Mouse (Mus musculus): ENCODE data around the gene Pidd1. TPM values are rescaled to one million over a fixed set of nuclear protein-coding genes. Genes with fewer than 3 reads are reported as not detected.
"Not testable (repeated sequence)": the region's sequence is repeated elsewhere in the genome, so short reads cannot be mapped to it uniquely, and the experiment has no call there.

Pidd1 gene
- polyA plus RNA-seq, 1 experiment from 2014 or later, result 3.9 TPM

DNA sequence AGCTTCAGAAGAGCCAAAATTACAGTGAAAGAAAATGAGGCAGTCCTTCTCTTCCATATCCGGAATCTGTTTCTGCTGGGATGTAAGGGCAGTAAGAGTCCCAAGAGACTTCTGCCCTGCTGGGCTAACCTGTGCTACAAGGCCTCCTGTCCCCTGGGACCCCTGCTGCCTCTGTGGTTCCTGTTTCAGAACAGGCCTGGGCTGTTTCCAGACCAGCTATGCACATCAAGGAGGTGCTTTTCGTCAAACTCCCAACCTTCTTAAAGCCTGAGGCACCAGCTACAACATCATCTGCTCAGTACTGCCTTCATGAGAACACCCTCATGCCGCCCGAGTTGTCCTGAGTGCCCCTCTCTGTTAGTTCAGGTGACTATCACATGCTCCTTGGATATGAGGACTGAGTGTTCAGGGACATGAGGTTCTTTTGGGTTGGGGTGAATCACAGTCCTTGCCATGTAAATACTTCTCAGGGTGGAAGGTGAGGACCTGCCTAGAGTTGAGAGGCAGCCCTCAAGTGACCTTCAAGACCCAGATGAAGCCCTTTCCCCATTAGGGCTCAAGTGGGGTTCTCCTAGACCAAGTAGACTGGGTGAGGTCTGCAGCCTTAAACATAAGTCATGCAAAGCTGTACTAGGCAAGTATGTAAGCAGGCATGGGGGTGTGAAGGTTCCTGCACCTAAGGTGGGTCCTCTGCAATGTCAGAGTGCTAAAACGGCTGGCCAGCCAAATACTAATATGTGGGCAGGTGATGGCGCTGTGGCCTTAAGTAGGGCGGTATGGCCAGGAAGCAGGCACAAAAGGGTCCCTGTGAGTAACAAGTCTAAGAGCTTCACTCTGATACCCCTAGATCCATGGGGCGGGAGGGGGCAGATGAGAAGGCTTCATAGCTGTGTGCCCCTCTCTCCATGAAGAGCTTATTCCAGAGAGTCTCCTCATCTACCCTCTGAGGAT lies 25.8 kb downstream of the Pidd1 start:
- no peak for ATAC-seq (ENCODE audit: low FRiP score, low read depth)
- H3K9ac ChIP-seq, result no peak overlapping the region
- WGBS, result 73% methylated on average over 8 of the region's 8 CpGs
- no peaks in the 10 kb centered on the region for H3K27me3 ChIP-seq
- H3K4me2 ChIP-seq, result no peak overlapping the region
- H3K36me3 ChIP-seq, result no peaks in the 10 kb centered on the region
- no peak overlapping the region for H3K27ac ChIP-seq (replicated peaks)
- H3K9me3 ChIP-seq, result no peaks in the 10 kb centered on the region
- peaks cover 8% of the 10 kb centered on the region for H3K4me1 ChIP-seq (replicated peaks)
- H3K4me3 ChIP-seq, result no peak overlapping the region

DNA sequence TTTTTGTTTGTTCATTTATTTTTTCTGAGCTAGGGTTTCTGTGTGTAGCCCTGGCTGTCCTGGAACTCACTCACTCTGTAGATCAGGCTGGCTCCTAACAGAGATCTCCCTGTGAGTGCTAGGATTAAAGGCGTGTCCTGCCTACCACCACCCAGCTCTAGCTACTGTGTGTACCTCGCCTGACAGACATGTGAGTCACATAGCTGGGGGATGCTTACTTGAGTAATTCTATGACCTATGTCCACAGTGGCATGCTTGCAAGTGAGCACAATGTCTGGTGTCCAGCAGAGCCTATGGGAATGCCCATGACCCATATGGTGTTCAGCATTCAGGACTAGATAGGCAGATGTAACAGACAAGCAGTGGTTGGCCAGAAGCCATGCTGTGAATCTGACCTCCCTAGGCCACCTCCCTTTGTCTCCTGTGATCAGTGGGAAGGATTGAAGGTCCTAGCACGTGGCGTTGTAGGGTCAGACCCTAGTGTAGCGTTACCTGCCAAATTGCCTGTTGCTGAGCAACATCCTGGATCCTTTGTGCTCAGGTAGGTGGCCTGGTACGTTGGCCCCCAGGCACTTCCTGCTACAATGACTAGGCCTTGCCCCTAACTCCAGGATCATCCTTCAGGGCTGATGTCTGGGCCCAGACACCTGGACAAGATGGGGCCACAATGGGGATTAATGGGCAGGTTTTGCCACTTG lies 27.5 kb downstream of the Pidd1 start:
- 77% methylated on average over 6 of the region's 6 CpGs for WGBS
- no peaks in the 10 kb centered on the region for H3K9me3 ChIP-seq
- no peak overlapping the region for H3K4me3 ChIP-seq
- no peak overlapping the region for H3K27ac ChIP-seq (replicated peaks)
- H3K4me1 ChIP-seq (replicated peaks), result peaks cover 20% of the 10 kb centered on the region
- ATAC-seq (ENCODE audit: low FRiP score, low read depth), result no peak
- H3K9ac ChIP-seq, result no peak overlapping the region
- H3K4me2 ChIP-seq, result no peak overlapping the region
- no peaks in the 10 kb centered on the region for H3K36me3 ChIP-seq
- H3K27me3 ChIP-seq, result no peaks in the 10 kb centered on the region

DNA sequence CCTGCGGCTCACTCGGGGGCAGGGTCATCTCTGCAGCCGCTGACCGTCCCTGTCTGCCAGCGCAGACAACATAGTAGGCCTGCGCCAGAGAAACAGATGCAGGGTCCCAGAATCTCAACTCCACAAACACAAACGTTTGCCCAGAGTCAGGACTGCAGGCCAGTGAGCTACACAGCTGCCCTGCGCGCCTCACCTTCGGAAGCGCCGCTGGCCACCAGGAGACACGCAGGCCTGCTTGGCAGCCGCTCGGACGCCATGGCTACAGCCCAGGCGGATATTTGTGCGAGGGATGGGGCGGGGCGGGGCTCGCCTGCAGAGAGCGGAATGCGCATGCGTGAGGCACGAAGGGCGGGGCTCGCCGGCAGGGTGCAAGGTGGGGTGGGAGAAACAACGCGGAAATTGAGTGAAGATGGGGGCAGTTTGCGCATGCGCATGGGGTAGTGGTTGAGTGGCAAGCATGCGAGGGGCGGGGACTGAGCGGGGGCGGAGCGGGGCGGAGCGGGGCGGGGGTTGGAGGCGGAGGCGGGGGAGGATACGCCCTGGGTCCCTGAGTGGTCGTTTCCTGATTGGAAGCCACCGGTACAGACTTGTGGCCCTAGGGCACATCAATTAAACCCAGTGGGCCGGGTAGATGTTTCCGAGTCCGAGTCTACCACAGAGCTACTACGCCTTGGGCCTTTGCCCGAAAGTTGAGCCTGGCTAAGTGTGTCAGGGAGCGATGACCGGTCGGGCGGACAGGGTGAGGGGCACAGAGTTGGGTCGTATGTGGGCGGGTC lies 29.8 kb downstream of the Pidd1 start, which contains the start of gene Gatd1:
Gene Gatd1, minus strand, starts transcription at position 328 of the 776 bp plus-strand sequence.
- Histone ChIP-seq H3K9me3 (no peaks in the 10 kb centered on the region), H3K4me1 (replicated peaks) (peaks cover 24% of the 10 kb centered on the region), H3K4me3 (peak within 1 kb of the TSS; percentile 77), H3K27me3 (no peaks in the 10 kb centered on the region), H3K4me2 (peak within 1 kb of the TSS; percentile 88), H3K36me3 (no peaks in the 10 kb centered on the region; the same call in 1 of the 2 replicates), H3K9ac (peak within 1 kb of the TSS; percentile 87), H3K27ac (replicated peaks) (peak within 1 kb of the TSS; percentile 89)
- ATAC-seq (ENCODE audit: low FRiP score, low read depth), result peak; percentile 93
- under 1% methylated on average over 51 of the region's 56 CpGs for WGBS

DNA sequence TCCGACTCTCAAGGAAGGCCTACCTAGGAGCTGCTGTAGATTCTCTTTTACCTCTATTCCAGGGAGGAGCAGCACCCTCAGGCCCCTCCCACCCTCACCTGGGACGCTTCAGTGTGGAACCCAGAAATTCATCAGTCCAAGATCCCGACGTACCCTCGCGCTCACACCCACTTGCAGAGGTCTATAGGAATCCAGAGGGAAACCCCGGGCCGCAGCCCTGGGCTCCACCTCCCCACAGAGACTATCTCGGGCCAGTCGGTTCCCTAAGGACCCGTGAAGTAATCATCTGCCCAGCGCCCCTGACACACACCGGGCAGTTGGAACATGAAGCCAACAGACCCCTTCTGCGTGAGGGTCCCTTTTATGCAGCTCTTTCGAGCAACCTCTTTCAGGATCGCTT lies 30.5 kb downstream of the Pidd1 start:
- Histone ChIP-seq H3K4me3 (peak overlapping the region; percentile 77), H3K27ac (replicated peaks) (peak overlapping the region; percentile 89), H3K4me2 (peak overlapping the region; percentile 88), H3K9ac (peak overlapping the region; percentile 87), H3K4me1 (replicated peaks) (peaks cover 27% of the 10 kb centered on the region), H3K27me3 (no peaks in the 10 kb centered on the region), H3K9me3 (no peaks in the 10 kb centered on the region), H3K36me3 (peaks cover 2% of the 10 kb centered on the region; the same call in 1 of the 2 replicates)
- peak; percentile 12 for ATAC-seq (ENCODE audit: low FRiP score, low read depth)
- 3% methylated on average over 16 of the region's 16 CpGs for WGBS

DNA sequence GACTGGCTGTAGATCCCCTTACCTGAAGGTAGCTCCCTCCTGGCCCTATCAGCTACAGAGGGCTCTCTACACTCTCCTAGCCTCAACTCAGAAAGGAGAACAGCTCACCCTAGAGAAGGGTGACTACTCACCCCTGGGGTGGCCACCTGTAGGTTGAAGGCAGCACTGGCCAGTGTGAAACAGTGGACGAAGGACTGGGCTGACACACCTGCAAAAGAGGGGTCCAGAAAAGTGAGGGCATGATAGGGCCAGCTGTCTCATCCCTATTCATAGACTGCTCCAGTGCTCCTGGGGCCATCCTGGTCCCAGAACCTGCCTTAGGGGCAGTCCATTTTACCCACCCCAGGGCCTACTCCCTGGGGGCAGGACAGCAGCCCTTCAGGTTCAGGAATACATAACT lies 32.2 kb downstream of the Pidd1 start:
- WGBS, result 100% methylated on average over 1 of the region's 1 CpGs
- no peak for ATAC-seq (ENCODE audit: low FRiP score, low read depth)
- no peak overlapping the region for H3K4me2 ChIP-seq
- no peaks in the 10 kb centered on the region for H3K9me3 ChIP-seq
- H3K4me1 ChIP-seq (replicated peaks), result peaks cover 27% of the 10 kb centered on the region
- no peak overlapping the region for H3K4me3 ChIP-seq
- peaks cover 9% of the 10 kb centered on the region for H3K36me3 ChIP-seq
- no peak overlapping the region for H3K9ac ChIP-seq
- no peaks in the 10 kb centered on the region for H3K27me3 ChIP-seq
- H3K27ac ChIP-seq (replicated peaks), result no peak overlapping the region

DNA sequence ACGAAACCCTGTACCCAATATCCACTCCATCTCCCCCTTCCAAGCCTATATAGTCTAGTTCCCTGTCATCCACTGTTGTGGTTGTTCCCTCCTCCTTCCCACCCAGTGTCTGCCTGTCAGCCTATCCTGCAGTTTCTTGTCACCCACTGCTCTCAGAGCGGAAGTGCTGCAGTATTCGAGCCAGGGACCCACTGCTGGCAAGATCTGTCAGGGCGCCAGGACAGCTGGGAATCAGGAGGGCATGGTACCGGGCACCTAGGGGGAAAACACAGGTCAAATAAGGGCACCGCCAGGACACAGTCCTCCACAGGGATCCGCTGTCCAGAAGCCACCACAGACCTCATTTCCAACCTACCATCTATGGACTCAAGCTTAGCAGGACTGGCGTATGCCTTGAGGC lies 33.2 kb downstream of the Pidd1 start:
- peaks cover 9% of the 10 kb centered on the region for H3K36me3 ChIP-seq
- no peak overlapping the region for H3K9ac ChIP-seq
- ATAC-seq (ENCODE audit: low FRiP score, low read depth), result no peak
- no peak overlapping the region for H3K4me3 ChIP-seq
- WGBS, result 93% methylated on average over 8 of the region's 8 CpGs
- H3K27ac ChIP-seq (replicated peaks), result no peak overlapping the region
- H3K9me3 ChIP-seq, result no peaks in the 10 kb centered on the region
- H3K27me3 ChIP-seq, result no peaks in the 10 kb centered on the region
- H3K4me2 ChIP-seq, result no peak overlapping the region
- H3K4me1 ChIP-seq (replicated peaks), result peaks cover 27% of the 10 kb centered on the region

DNA sequence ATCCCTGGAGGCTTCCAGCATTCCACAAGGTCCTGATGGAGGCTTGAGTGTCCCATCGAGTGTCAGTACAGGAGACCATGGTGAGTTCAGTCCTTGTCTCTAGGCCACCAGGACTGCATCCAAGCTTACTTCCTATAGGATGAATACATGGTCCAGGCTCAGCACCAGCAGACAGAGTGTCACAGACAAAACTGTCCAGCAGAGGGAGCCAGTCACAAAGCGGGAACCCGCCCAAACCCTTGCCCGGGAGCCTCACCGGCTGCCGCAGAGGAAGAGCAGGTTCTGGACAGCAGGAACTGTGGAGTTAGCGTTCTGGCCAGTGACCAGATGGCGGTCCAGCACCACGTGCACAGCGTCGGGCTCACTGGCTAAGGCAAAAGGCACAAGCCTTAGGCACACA lies 35.0 kb downstream of the Pidd1 start:
- 0 out of 2 replicates have a peak overlapping the region, but pooled peaks have one; percentile 10 for H3K9ac ChIP-seq
- H3K9me3 ChIP-seq, result no peaks in the 10 kb centered on the region
- peaks cover 9% of the 10 kb centered on the region for H3K36me3 ChIP-seq
- 0 out of 2 replicates have a peak overlapping the region, but pooled peaks have one; percentile 32 for H3K27ac ChIP-seq (replicated peaks)
- H3K4me3 ChIP-seq, result no peak overlapping the region
- no peaks in the 10 kb centered on the region for H3K27me3 ChIP-seq
- H3K4me2 ChIP-seq, result 0 out of 2 replicates have a peak overlapping the region, but pooled peaks have one; percentile 26
- 8% methylated on average over 11 of the region's 11 CpGs for WGBS
- peaks cover 22% of the 10 kb centered on the region for H3K4me1 ChIP-seq (replicated peaks)
- peak; percentile 58 for ATAC-seq (ENCODE audit: low FRiP score, low read depth)

DNA sequence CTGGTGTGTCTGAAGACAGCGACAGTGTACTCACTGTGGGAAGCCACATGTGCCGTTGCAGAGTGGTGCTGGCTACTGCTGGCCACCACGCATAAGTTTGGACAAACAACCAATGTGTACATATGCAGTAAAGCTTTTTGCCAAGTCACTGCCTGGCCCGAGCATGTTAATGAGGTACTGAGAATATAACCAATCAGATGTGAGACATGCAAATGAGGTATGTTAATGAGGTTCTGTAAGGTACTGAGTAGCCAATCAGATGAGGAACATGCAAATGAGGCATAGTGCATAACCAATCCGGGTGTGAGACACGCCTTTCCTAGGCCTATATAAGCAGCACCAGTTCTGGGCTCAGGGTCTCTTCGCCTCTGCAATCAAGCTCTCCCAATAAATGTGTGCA lies 36.2 kb downstream of the Pidd1 start:
- ATAC-seq (ENCODE audit: low FRiP score, low read depth); H3K4me2 ChIP-seq; H3K9me3 ChIP-seq; H3K4me3 ChIP-seq; H3K27ac ChIP-seq (replicated peaks); H3K9ac ChIP-seq; H3K27me3 ChIP-seq; H3K36me3 ChIP-seq: not testable (repeated sequence)
- WGBS, result 95% methylated on average over 7 of the region's 7 CpGs
- peaks cover 15% of the 10 kb centered on the region for H3K4me1 ChIP-seq (replicated peaks)

DNA sequence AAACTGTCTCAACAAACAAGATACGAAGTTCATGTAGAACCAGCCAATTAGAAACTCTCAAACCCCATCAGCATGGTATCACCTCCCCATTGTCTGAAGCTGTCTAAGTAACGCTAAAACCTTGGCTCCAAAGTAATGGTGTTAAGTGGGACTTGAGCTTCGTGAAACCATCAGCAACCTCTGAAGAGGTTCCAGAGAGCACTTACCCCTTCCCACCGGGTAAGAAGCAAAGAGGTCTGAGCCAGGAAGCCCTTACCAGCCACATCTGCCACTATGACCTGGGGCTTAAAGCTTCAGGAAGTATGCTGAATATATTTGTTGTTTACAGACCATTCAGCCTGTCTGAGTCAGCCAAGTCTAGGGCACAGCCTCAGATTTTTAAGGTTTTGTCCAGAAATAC lies 38.4 kb downstream of the Pidd1 start:
- H3K4me3 ChIP-seq, result no peak overlapping the region
- no peak overlapping the region for H3K9ac ChIP-seq
- H3K9me3 ChIP-seq, result no peaks in the 10 kb centered on the region
- ATAC-seq (ENCODE audit: low FRiP score, low read depth), result no peak
- peaks cover 7% of the 10 kb centered on the region for H3K4me1 ChIP-seq (replicated peaks)
- peaks cover 27% of the 10 kb centered on the region for H3K36me3 ChIP-seq
- no peaks in the 10 kb centered on the region for H3K27me3 ChIP-seq
- H3K4me2 ChIP-seq, result no peak overlapping the region
- 88% methylated on average over 4 of the region's 4 CpGs for WGBS
- no peak overlapping the region for H3K27ac ChIP-seq (replicated peaks)

DNA sequence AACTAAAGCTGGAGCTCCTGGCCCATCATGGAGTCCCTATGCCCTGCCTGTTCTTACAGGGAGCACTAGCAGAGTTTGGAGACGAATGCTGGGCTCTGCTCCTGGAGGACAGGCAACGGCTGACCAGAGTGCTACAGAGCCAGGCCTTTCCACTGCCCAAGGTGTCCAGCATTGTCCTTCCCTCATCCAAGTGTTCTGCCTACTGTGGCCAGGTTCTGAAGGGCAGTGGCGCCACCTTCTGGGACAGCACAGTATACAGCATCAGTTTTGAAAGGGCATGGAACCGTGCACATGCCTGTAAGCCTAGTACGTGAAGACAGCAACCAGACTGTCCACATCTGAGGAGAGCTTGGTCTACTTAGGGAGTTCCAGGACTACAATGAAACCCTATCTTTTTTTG lies 40.5 kb downstream of the Pidd1 start:
- WGBS, result 51% methylated on average over 5 of the region's 5 CpGs
- H3K36me3 ChIP-seq, result peaks cover 46% of the 10 kb centered on the region

DNA sequence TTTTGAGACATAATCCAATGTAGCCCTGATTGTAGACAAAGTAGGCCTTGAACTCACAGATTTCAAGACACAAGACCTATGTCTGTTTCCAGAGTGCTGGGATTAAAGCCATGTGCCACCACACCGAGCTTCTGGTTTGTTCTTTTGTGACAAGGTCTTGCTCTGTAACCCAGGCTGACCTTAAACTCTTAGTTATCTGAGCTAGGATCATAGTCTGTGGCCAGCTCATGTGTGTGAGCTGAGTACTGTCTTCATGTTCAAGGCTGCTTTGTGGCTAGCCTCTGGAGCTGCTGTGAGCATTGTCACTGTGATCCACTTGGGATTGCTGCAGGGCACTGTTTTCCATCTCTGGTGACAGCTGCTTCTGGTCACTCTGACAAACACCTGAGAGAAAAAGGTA lies 48.5 kb downstream of the Pidd1 start:
- WGBS, result 77% methylated on average over 1 of the region's 1 CpGs
- no peak overlapping the region for H3K4me3 ChIP-seq
- H3K9ac ChIP-seq, result no peak overlapping the region
- peaks cover 39% of the 10 kb centered on the region for H3K36me3 ChIP-seq
- ATAC-seq (ENCODE audit: low FRiP score, low read depth), result no peak
- no peak overlapping the region for H3K4me2 ChIP-seq
- peaks cover 1% of the 10 kb centered on the region; the same call in 1 of the 2 replicates for H3K27me3 ChIP-seq
- H3K27ac ChIP-seq (replicated peaks), result no peak overlapping the region
- H3K4me1 ChIP-seq (replicated peaks), result peaks cover 19% of the 10 kb centered on the region
- no peaks in the 10 kb centered on the region for H3K9me3 ChIP-seq

More for the DNA sequence above, 40.5 kb downstream of the Pidd1 start:
- H3K9ac ChIP-seq, result no peak overlapping the region
- H3K4me2 ChIP-seq, result no peak overlapping the region
- H3K9me3 ChIP-seq, result no peaks in the 10 kb centered on the region
- H3K4me3 ChIP-seq, result no peak overlapping the region
- ATAC-seq (ENCODE audit: low FRiP score, low read depth), result peak; percentile 65
- no peaks in the 10 kb centered on the region for H3K27me3 ChIP-seq
- no peak overlapping the region for H3K27ac ChIP-seq (replicated peaks)
- H3K4me1 ChIP-seq (replicated peaks), result no peaks in the 10 kb centered on the region

Data from hindbrain, embryonic 15.5 days (tissue).